Mouse (Mus musculus): ENCODE measurements around the gene Vmn1r5.

GRCm38 (mm10) chr6:56956436-56956835, 13.6 kb upstream of the Vmn1r5 start:
- TF ChIP-seq GATA1 (IDR thresholded peaks at IDR 0.05; ENCODE audit: borderline replicate concordance, low read length) (no peak), FLI1 (IDR thresholded peaks at IDR 0.05; ENCODE audit: low read length) (no peak)
